8 mouse cellular contexts compared by ENCODE assay signal in genomic region chr4:101496188-101496533, GRCm38 (mm10). TPM values are rescaled to one million over a fixed set of nuclear protein-coding genes. Genes with fewer than 3 reads are reported as not detected.
DNase-seq lines count a peak whose midpoint lies in the region; ATAC-seq and TF ChIP-seq lines count a peak whose summit lies in the region.

No protein-coding gene starts in this region.

- DNase-seq in cerebellum, adult 2 months = no peak
- DNase-seq in cerebellum, postnatal 10 days = no peak
- no peak for DNase-seq in neural tube, embryonic 11.5 days (ENCODE audit: low spot score)
- no peak for DNase-seq in neural tube, embryonic 10.5 days (ENCODE audit: extremely low spot score, low spot score)
- DNase-seq in limb, embryonic 14.5 days (ENCODE audit: low spot score) = no peak
- no peak for DNase-seq in stomach, postnatal 0 days (ENCODE audit: low spot score)
- no peak for DNase-seq in adrenal gland, adult (ENCODE audit: inconsistent age in 2 of 2, low spot score in 1 of 2)
- no peak for DNase-seq in ovary, postnatal 36 days (ENCODE audit: low spot score)

- H3K9ac ChIP-seq in neural tube, embryonic 11.5 days (ENCODE audit: low read length) = peak overlapping the region; percentile 65
- H3K9ac ChIP-seq in limb, embryonic 14.5 days (ENCODE audit: low read depth, low read length, severe bottlenecking) = peak overlapping the region; percentile 51
- peak overlapping the region; percentile 35 for H3K9ac ChIP-seq in stomach, postnatal 0 days (ENCODE audit: low read length)

- H3K4me3 ChIP-seq in cerebellum, adult 2 months (replicated peaks; ENCODE audit: insufficient read depth, low read depth, low read length) = peak overlapping the region; percentile 93
- H3K4me3 ChIP-seq in neural tube, embryonic 11.5 days (ENCODE audit: low read depth, low read length) = peak overlapping the region; percentile 59
- peak overlapping the region; percentile 58 for H3K4me3 ChIP-seq in limb, embryonic 14.5 days (replicated peaks; ENCODE audit: low read length)
- H3K4me3 ChIP-seq in stomach, postnatal 0 days (ENCODE audit: low read depth, low read length) = peak overlapping the region; percentile 49

- H3K36me3 ChIP-seq in neural tube, embryonic 11.5 days (ENCODE audit: control insufficient read depth, insufficient read depth, low read length) = no peaks in the 10 kb centered on the region
- no peaks in the 10 kb centered on the region for H3K36me3 ChIP-seq in limb, embryonic 14.5 days (ENCODE audit: control insufficient read depth, insufficient read depth, low read length)
- H3K36me3 ChIP-seq in stomach, postnatal 0 days (ENCODE audit: control insufficient read depth, insufficient read depth, low read length) = no peaks in the 10 kb centered on the region

- peak overlapping the region; percentile 95 for H3K4me2 ChIP-seq in neural tube, embryonic 11.5 days (ENCODE audit: low read depth)
- H3K4me2 ChIP-seq in limb, embryonic 14.5 days (replicated peaks; ENCODE audit: low read depth, low read length, severe bottlenecking) = peak overlapping the region; percentile 99
- peak overlapping the region; percentile 82 for H3K4me2 ChIP-seq in stomach, postnatal 0 days (replicated peaks; ENCODE audit: low read depth)

- ATAC-seq in neural tube, embryonic 11.5 days (ENCODE audit: insufficient read depth, low FRiP score, low TSS enrichment) = peak; percentile 39; the same call in 1 of the 2 replicates
- ATAC-seq in limb, embryonic 14.5 days (ENCODE audit: low FRiP score, low read depth) = no peak
- no peak for ATAC-seq in stomach, postnatal 0 days (ENCODE audit: low FRiP score, low TSS enrichment)

- no peak for TF ChIP-seq POLR2A in cerebellum, adult 2 months (IDR thresholded peaks at IDR 0.05; ENCODE audit: borderline replicate concordance, insufficient read depth, low read length)
- no peak for TF ChIP-seq POLR2A in limb, embryonic 14.5 days (IDR thresholded peaks at IDR 0.05; ENCODE audit: borderline replicate concordance, extremely low read depth, insufficient read depth, insufficient read length)

- H3K27ac ChIP-seq in cerebellum, adult 2 months (ENCODE audit: insufficient read depth, low read length) = no peak overlapping the region
- H3K27ac ChIP-seq in neural tube, embryonic 11.5 days (ENCODE audit: low read depth, low read length) = no peak overlapping the region
- no peak overlapping the region for H3K27ac ChIP-seq in limb, embryonic 14.5 days (replicated peaks; ENCODE audit: low read depth, low read length)
- H3K27ac ChIP-seq in stomach, postnatal 0 days (replicated peaks) = no peak overlapping the region

- no peak for TF ChIP-seq CTCF in cerebellum, adult 2 months (IDR thresholded peaks at IDR 0.05; ENCODE audit: borderline replicate concordance, insufficient read depth, low read depth, low read length)
- no peak for TF ChIP-seq CTCF in stomach, postnatal 0 days (IDR thresholded peaks at IDR 0.05; ENCODE audit: low read depth)

- peaks cover 5% of the 10 kb centered on the region; the same call in 1 of the 2 replicates for H3K4me1 ChIP-seq in cerebellum, adult 2 months (ENCODE audit: control insufficient read depth, insufficient read depth, low read length)
- peaks cover 5% of the 10 kb centered on the region; the same call in 1 of the 2 replicates for H3K4me1 ChIP-seq in neural tube, embryonic 11.5 days (ENCODE audit: control insufficient read depth, insufficient read depth, low read length)
- H3K4me1 ChIP-seq in limb, embryonic 14.5 days (ENCODE audit: control insufficient read depth, insufficient read depth, low read length) = peaks cover 13% of the 10 kb centered on the region
- no peaks in the 10 kb centered on the region for H3K4me1 ChIP-seq in stomach, postnatal 0 days (replicated peaks; ENCODE audit: control insufficient read depth, insufficient read depth)

- H3K9me3 ChIP-seq in neural tube, embryonic 11.5 days (ENCODE audit: control insufficient read depth, low read length) = no peaks in the 10 kb centered on the region
- no peaks in the 10 kb centered on the region for H3K9me3 ChIP-seq in limb, embryonic 14.5 days (ENCODE audit: control insufficient read depth, low read length)
- H3K9me3 ChIP-seq in stomach, postnatal 0 days (ENCODE audit: control insufficient read depth, low read length) = no peaks in the 10 kb centered on the region

- WGBS in cerebellum, adult 2 months = 4% methylated on average over 28 of the region's 28 CpGs
- under 1% methylated on average over 28 of the region's 28 CpGs for WGBS in neural tube, embryonic 11.5 days
- WGBS in limb, embryonic 14.5 days = 2% methylated on average over 25 of the region's 28 CpGs
- WGBS in stomach, postnatal 0 days = 3% methylated on average over 28 of the region's 28 CpGs

- H3K27me3 ChIP-seq in cerebellum, adult 2 months (ENCODE audit: control insufficient read depth, insufficient read depth, low read length) = no peaks in the 10 kb centered on the region
- peaks cover 25% of the 10 kb centered on the region for H3K27me3 ChIP-seq in neural tube, embryonic 11.5 days (ENCODE audit: control insufficient read depth, insufficient read depth, low read length)
- H3K27me3 ChIP-seq in limb, embryonic 14.5 days (ENCODE audit: control insufficient read depth, insufficient read depth, low read length) = peaks cover 34% of the 10 kb centered on the region
- H3K27me3 ChIP-seq in stomach, postnatal 0 days (ENCODE audit: control insufficient read depth, insufficient read depth, low read length) = peaks cover 9% of the 10 kb centered on the region

- no peak for TF ChIP-seq EP300 in stomach, postnatal 0 days (optimal IDR thresholded peaks at IDR 0.05)

RNA-seq across cellular contexts. Expression of gene Dnajc6, which starts 0.3 kb away (rescaled TPM):
- polyA plus RNA-seq in cerebellum, adult 2 months (2012; rRNA removed) = 109 and 126 TPM in 2 replicates
- polyA plus RNA-seq in neural tube, embryonic 11.5 days (2014; fragmentation: Nextera tagmentation; extraction: Ambion mirVana) = 9.1 and 9.7 TPM in 2 replicates
- polyA plus RNA-seq in limb, embryonic 14.5 days (2012; rRNA removed) = 0.82 and 0.85 TPM in 2 replicates
- 0.53 and 0.98 TPM in 2 replicates for polyA plus RNA-seq in limb, embryonic 14.5 days (2014; fragmentation: Nextera tagmentation; extraction: Ambion mirVana)
- 0.81 and 0.83 TPM in 2 replicates for polyA plus RNA-seq in stomach, postnatal 0 days (2015; fragmentation: Nextera tagmentation; extraction: Ambion mirVana)

Comparison
In these comparisons a context has a peak if more than half of its experiments do, and no peak if none do; other contexts are left out.
1. RNA of gene Dnajc6, which starts 0.3 kb away (polyA plus RNA-seq): 109 to 126 TPM in cerebellum, adult 2 months; 9.1 to 9.7 TPM in neural tube, embryonic 11.5 days, 0.53 to 0.98 TPM in limb, embryonic 14.5 days and 0.81 to 0.83 TPM in stomach, postnatal 0 days; every median in the first group is over 10 times any median in the second.
2. Peak in every context shown above with its lines, with median percentiles within 50 percentile points of each other: H3K4me3 ChIP-seq, H3K4me2 ChIP-seq and H3K9ac ChIP-seq.